Mouse (Mus musculus) heart, postnatal 14 days (tissue): ENCODE measurements at regions not wholly inside any gene's neighbourhood (a gene's known extent, or its start where the extent isn't known, plus 50 kb on each side); places are given as distances from the start of the nearest gene placed in this dataset.

Experiments used
- DNase-seq, 2 experiments: peaks; one replicate each; pipeline ENCODE4 v3.0.0; 2021 to 2022
- intact Hi-C: fragments of 180-260 bp; cut with DNase I; formaldehyde crosslinking; loops from one replicate; pipeline ENCODE4 v1.15.1; 2025

- intact Hi-C loops = no loop called here
- DNase-seq = no peak
Observed at GRCm38 (mm10) chr15:96115196-96115595, 172.1 kb upstream of the Arid2 start.

DNA sequence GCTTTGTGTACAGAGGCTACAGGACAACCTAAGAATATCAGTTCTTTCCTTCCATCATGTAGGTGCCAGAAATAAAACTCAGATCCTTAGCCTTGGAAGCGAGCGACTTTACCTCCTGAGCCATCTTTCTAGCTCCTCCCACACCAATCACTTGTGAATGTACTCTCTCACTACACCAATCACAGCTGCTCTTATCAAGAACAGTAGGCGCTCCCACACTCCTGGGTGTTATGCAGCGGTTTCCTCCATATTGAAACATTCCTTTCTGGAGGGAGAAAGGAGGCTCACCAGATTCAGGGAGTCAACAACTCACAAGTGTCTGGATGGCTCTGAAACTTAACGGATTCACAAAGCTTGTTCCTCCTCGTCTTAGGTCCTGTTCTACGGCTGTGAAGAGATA lies 168.1 kb upstream of the Arid2 start:
- intact Hi-C loops = no loop called here

DNA sequence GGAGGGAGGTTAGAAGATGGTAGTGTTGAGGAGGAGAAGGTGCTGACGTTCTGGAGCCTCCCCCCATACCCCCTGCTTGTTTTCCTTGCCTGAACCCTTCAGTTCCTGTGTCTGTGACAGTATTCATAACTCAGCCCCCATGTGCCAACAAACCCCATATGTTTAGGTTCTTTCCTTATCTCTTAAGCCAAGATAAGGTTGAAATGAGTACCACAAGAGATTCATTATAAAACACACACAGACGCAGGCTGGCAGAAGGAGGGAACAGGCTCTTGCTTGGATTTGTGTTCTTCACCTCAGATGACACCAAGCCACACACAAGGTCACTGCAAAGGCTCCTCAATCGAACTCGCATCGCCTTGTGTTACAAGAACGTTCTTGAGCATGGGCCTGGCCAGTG lies 162.9 kb upstream of the Arid2 start:
- DNase-seq = no peak
- intact Hi-C loops = no loop called here

More for the DNA sequence above, 168.1 kb upstream of the Arid2 start:
- no peak for DNase-seq

DNA sequence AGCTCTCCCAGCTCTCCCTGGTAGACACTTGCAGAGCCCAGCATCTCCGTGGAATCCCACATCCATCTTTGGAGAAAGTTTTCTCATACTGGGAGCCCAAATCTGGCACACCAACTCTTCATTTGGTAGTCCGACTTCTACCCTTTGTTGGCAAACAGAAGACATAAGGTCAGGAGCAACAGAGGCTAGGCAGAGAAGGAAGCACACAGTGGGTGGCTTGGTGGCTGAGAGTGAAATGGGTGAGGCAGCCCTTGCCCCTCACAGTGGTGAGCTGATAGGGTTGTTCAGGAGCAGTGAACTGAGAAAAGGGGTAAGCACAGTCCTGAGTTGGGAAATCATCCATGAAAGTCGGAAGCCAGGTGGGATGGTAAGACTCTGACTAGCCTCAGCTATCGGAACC lies 157.6 kb upstream of the Arid2 start:
- DNase-seq = no peak
- intact Hi-C loops = no loop called here

- intact Hi-C loops = no loop called here
Observed at GRCm38 (mm10) chr15:96130531-96130930, 156.8 kb upstream of the Arid2 start.

DNA sequence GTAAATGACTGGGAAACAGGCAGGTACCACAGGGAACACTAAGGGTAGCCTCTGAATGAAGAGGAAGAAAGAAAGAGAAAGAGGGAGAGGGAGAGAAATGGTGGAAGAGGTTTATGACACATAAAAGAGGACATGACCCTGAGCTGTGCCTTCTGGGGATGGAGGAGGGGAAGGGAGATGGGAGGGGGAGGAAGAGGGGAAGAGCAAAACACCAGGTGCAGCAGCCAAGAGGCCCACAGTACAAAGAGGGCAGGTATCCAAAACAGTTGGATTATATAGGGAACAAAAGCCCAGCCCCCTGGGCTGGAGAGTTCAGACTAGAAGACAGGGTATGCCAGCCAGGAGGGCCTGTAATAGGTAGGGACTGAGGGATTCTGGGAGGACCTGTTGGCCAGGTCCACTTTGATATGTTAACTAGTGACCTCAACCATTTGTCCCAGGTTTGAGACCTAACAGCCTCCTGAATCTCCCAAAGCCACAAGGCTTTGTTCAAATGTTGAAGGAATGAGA lies 155.7 kb upstream of the Arid2 start:
- intact Hi-C loops = no loop called here
- DNase-seq = no peak

More at GRCm38 (mm10) chr15:96130531-96130930, 156.8 kb upstream of the Arid2 start:
- DNase-seq = no peak

- intact Hi-C loops = no loop called here
- DNase-seq = peak; percentile 19 to 38
Observed at GRCm38 (mm10) chr15:96132636-96133035, 154.7 kb upstream of the Arid2 start.

DNA sequence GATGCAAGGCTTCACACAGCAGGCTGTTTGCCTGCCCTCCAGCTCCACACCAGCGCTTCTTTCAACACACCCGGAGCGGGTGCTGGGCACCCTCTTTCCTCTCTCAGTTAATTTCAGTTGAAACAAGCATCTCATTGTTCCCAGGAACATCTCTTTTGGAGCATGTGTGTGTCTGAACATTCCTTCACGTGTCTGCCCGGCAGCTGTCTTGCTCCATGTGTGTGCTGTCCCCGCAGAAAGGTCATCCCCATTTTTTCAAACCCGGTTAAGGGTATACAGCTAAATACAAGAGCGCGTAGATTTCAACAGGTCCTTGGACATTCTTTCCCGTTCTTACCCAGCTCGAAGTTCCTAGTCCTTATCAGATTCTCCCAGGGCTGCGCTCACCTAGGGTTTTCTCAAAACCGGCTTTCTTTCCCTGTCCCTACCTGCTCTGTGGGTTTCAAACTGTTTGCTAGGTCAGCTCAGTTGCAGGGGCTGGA lies 152.0 kb upstream of the Arid2 start:
- DNase-seq = peak in 1 of 2 experiments; percentile 21
- intact Hi-C loops = no loop called here

DNA sequence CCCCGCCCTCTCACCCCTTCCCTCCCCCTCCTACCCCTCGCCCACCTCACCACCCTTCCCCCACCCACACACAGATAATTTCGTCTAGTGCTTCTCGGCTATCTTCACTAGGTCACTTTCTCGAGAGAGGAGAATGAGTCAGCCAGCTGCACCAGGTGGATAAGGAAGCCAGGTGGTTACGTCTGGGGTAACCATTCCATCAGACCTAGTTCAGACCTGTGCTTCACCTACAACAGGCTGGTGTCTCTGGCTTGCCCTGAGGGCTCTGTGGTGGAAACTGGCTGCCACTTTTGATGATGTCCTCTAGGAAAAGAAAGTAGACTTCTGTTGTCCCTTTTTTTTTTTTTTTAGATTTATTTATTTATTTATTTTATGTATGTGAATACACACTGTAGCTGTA lies 151.5 kb upstream of the Arid2 start:
- no peak for DNase-seq
- intact Hi-C loops = no loop called here

DNA sequence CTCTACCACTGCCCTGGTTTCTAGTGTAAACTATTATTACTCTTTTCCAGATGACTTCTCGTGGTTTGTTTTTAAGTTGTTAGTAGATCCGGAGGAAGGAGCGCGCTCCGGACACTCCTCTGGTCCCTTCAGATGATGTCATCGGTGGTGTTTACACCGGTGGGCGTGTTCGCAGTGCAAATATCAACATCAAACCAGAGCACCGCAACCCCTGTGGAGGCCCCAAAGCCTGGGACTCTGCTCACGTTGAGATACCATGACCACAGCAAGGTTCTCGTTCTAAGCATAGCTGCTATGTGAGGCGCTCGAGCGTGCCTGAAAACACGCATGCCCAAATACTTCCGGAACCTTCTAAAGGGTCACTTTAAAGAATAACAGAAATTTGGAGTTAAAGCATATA lies 149.8 kb upstream of the Arid2 start:
- no peak for DNase-seq
- intact Hi-C loops = no loop called here

- intact Hi-C loops = no loop called here
- no peak for DNase-seq
Observed at GRCm38 (mm10) chr15:96137945-96138344, 149.4 kb upstream of the Arid2 start.

DNA sequence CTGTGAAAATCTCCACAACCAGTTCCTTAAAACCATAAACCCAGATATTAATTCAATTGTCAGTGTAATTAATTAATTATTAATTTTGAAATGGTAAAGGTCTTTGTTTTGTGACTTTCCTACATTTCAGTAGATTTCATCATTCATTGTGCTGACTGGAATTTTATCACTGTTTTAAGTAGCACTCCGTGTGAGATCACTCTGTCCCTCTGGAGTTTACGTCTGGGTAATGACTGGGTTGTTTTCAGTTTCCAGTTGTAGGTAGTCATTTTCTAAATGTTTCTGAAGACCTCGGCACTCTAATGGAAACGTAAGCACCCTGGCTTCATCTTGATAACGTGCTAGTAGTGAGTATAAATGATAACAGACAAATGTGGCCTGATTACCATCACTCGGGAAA lies 133.8 kb upstream of the Arid2 start:
- no peak for DNase-seq
- intact Hi-C loops = no loop called here

DNA sequence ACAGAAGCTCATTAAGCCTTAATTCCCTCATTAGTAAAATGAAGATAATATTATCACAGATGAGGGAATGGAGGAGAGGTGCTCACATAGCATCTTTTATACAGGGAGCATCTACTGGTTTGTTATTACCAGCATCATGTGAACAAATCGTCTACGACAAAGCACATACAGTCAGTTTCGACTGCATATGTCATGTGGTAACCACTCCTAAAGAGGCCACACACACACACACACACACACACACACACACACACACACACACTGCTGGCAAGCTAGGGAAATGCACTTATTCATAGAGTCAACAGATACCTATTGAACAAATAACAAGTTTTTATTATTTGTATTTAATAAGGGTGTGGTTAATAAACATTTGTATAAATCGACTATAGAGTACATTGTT lies 129.0 kb upstream of the Arid2 start:
- DNase-seq = no peak
- intact Hi-C loops = no loop called here

- DNase-seq = no peak
- intact Hi-C loops = no loop called here
Observed at GRCm38 (mm10) chr15:96164771-96165431, 122.4 kb upstream of the Arid2 start.

GRCm38 (mm10) chr15:96167256-96167655 lies 120.1 kb upstream of the Arid2 start:
- intact Hi-C loops = no loop called here
- DNase-seq = no peak

DNA sequence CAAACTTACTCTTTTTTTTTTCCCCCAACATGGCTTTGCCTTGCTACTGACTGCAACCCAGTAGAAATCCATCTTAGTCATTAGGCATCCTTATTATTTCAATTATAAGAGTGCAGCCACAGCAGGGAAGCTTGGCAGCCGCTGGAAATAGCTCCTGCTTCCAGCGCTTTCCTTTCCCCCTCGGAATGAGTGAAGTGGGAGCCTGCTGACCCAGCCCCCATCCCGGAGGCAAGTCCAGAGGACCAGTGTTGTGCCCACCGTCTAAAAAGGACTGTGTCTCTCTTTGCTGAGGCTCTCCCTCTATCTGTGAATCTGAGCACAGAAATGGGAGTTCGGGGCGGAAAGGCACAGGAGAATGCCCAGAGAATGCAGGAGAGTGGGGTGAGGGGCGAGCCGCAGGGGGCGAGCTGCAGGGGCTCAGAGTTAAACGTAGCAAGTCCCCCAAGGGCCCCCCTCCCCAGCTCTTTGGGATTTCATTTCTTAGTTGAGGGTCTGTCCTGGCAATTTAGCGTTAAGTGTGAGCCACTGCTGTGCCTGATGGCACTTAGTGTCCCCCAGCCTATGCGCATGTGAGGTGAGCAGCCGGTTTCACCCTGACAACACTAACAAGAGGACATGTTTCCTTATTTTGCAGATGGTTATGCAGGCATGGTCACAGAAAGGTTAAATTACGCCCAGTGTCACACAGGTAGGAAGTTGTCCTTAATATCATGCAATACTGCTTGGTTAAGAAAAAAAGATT lies 117.4 kb upstream of the Arid2 start:
- intact Hi-C loops = no loop called here
- DNase-seq = no peak

DNA sequence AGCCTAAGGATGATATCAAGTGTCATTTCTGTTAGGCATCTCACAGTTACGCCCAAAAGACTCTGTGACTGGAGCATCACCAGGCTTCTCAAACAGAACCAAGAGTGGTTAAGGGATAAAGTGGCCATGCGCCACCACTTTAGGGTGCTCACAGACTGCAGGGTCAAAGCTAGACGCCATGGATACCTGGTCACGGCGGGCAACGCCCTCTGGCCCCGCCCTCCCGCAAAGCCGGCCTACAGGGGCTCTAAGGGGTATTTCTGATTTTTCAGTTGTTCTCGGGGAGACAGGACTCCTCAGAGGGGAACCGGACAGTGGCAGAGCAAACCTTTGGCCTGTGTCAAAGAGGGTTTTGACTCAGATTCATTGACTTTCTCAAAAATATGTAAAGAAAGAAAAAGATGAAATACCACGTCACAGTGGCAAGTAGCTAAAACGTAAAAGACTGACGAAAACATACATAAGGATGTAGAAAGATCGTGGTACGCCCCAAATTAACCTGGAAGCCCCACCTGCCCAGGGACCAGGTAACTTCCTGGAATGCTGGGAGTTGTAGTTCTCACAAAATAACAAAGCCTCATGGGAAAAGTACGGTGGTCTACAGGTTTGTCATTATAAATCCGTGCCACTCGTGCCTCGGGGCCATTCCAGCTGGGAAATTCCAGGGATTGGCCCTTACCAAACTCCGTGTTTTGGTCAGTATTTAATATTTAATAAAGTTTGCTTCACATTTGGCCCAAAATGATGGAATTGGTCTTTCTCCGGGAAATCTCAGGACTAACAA lies 116.1 kb upstream of the Arid2 start:
- intact Hi-C loops = no loop called here
- DNase-seq = no peak

GRCm38 (mm10) chr15:96177911-96178310 lies 109.4 kb upstream of the Arid2 start:
- DNase-seq = no peak
- intact Hi-C loops = no loop called here

- intact Hi-C loops = no loop called here
- no peak for DNase-seq
Observed at GRCm38 (mm10) chr15:96178374-96179109, 108.8 kb upstream of the Arid2 start.

DNA sequence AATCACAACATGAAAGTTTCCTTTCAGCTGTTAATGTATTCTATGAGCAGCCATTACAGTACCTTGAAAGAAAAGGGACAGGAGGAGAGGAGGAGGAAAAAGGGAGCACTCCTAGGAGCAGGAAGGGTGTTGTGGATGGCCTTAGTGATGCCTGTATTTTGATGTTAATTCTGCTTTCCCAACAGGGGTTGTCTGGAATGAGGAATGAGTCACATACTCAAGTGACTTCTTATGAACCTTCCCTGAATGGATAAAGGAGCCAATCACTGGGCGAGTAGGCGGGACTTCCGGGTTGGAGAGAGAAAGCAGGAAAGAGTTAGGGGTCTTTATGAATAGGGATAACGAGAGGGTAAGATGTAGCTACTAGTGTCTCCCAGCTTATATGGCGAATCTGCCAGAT lies 107.8 kb upstream of the Arid2 start:
- no peak for DNase-seq
- intact Hi-C loops = no loop called here
